Mouse (Mus musculus) E14TG2a.4 (cell line): ENCODE measurements around the gene Fyn.

Experiments
- CTCF ChIP-seq: conservative IDR thresholded peaks from 2 replicates; pipeline ENCODE4 v1.5.1; 2014; ENCODE audit warnings: low read length
- NANOG ChIP-seq: IDR thresholded peaks from 2 replicates; pipeline ENCODE4 v1.6.1; 2014; ENCODE audit warnings: borderline replicate concordance, low read length, mixed read lengths
- POU5F1 ChIP-seq: IDR thresholded peaks from 2 replicates; pipeline ENCODE4 v1.6.1; 2014; ENCODE audit warnings: low read length, borderline replicate concordance

GRCm38 (mm10) chr10:39328661-39329060, 40.0 kb upstream of the Fyn start:
- no peak for TF ChIP-seq CTCF
- TF ChIP-seq NANOG: no peak
- TF ChIP-seq POU5F1: no peak
